Mouse (Mus musculus): ENCODE data around the gene Kcna5. TPM values are rescaled to one million over a fixed set of nuclear protein-coding genes. Genes with fewer than 3 reads are reported as not detected.

Gene Kcna5
- total RNA-seq, 1 experiment: not detected

GRCm38 (mm10) chr6:126560696-126561095 lies 25.5 kb upstream of the Kcna5 start:
- no peak for TF ChIP-seq ZNF384 (IDR thresholded peaks at IDR 0.05; ENCODE audit: low read depth, low read length)
- TF ChIP-seq MAFK (IDR thresholded peaks at IDR 0.05; ENCODE audit: insufficient read depth, low read depth, low read length): no peak
- TF ChIP-seq HCFC1 (IDR thresholded peaks at IDR 0.05; ENCODE audit: borderline replicate concordance, insufficient read depth, low read length): no peak
- no peak for TF ChIP-seq CHD2 (IDR thresholded peaks at IDR 0.05; ENCODE audit: low read depth, low read length)
- TF ChIP-seq ZC3H11A (IDR thresholded peaks at IDR 0.05; ENCODE audit: borderline replicate concordance, low read depth, low read length): no peak
- Histone ChIP-seq H3K9me3 (ENCODE audit: control insufficient read depth, insufficient read depth, low read depth, low read length) (no peaks in the 10 kb centered on the region), H3K4me3 (ENCODE audit: insufficient read depth in 1 of 2, low read depth in 1 of 2, low read length in 2 of 2, poor library complexity in 1 of 2, severe bottlenecking in 1 of 2) (no peak overlapping the region), H3K27ac (ENCODE audit: insufficient read depth, low read depth, low read length, poor library complexity, severe bottlenecking) (no peak overlapping the region), H3K36me3 (ENCODE audit: control insufficient read depth, insufficient read depth, low read length, poor library complexity, severe bottlenecking) (no peaks in the 10 kb centered on the region), H3K9ac (ENCODE audit: insufficient read depth, low read depth, low read length, poor library complexity, severe bottlenecking) (no peak overlapping the region), H3K4me1 (ENCODE audit: control insufficient read depth in 2 of 2, insufficient read depth in 2 of 2, low read length in 2 of 2, poor library complexity in 1 of 2) (no peaks in the 10 kb centered on the region)
- in situ Hi-C loops (cut with MboI; ENCODE audit: low sequenced_read_pairs in 2 of 2, unreplicated experiment in 2 of 2): no loop called here
- DNase-seq (ENCODE audit: low read depth, low spot score): no peak

GRCm38 (mm10) chr6:126560036-126560435 lies 24.8 kb upstream of the Kcna5 start:
- H3K4me1 ChIP-seq (ENCODE audit: control insufficient read depth in 2 of 2, insufficient read depth in 2 of 2, low read length in 2 of 2, poor library complexity in 1 of 2): no peaks in the 10 kb centered on the region
- H3K9me3 ChIP-seq (ENCODE audit: control insufficient read depth, insufficient read depth, low read depth, low read length): no peaks in the 10 kb centered on the region
- no peak overlapping the region for H3K27ac ChIP-seq (ENCODE audit: insufficient read depth, low read depth, low read length, poor library complexity, severe bottlenecking)
- no peak overlapping the region for H3K4me3 ChIP-seq (ENCODE audit: insufficient read depth in 1 of 2, low read depth in 1 of 2, low read length in 2 of 2, poor library complexity in 1 of 2, severe bottlenecking in 1 of 2)
- DNase-seq (ENCODE audit: low read depth, low spot score): no peak
- no peaks in the 10 kb centered on the region for H3K36me3 ChIP-seq (ENCODE audit: control insufficient read depth, insufficient read depth, low read length, poor library complexity, severe bottlenecking)
- in situ Hi-C loops (cut with MboI; ENCODE audit: low sequenced_read_pairs in 2 of 2, unreplicated experiment in 2 of 2): no loop called here
- TF ChIP-seq MAFK (IDR thresholded peaks at IDR 0.05; ENCODE audit: insufficient read depth, low read depth, low read length) (no peak), ZC3H11A (IDR thresholded peaks at IDR 0.05; ENCODE audit: borderline replicate concordance, low read depth, low read length) (no peak), ZNF384 (IDR thresholded peaks at IDR 0.05; ENCODE audit: low read depth, low read length) (no peak), CHD2 (IDR thresholded peaks at IDR 0.05; ENCODE audit: low read depth, low read length) (no peak), HCFC1 (IDR thresholded peaks at IDR 0.05; ENCODE audit: borderline replicate concordance, insufficient read depth, low read length) (no peak)
- no peak overlapping the region for H3K9ac ChIP-seq (ENCODE audit: insufficient read depth, low read depth, low read length, poor library complexity, severe bottlenecking)

GRCm38 (mm10) chr6:126558276-126558675 lies 23.1 kb upstream of the Kcna5 start:
- in situ Hi-C loops (cut with MboI; ENCODE audit: low sequenced_read_pairs in 2 of 2, unreplicated experiment in 2 of 2): no loop called here
- TF ChIP-seq MAFK (IDR thresholded peaks at IDR 0.05; ENCODE audit: insufficient read depth, low read depth, low read length): no peak
- no peak for TF ChIP-seq HCFC1 (IDR thresholded peaks at IDR 0.05; ENCODE audit: borderline replicate concordance, insufficient read depth, low read length)
- TF ChIP-seq ZNF384 (IDR thresholded peaks at IDR 0.05; ENCODE audit: low read depth, low read length): no peak
- TF ChIP-seq ZC3H11A (IDR thresholded peaks at IDR 0.05; ENCODE audit: borderline replicate concordance, low read depth, low read length): no peak
- TF ChIP-seq CHD2 (IDR thresholded peaks at IDR 0.05; ENCODE audit: low read depth, low read length): no peak
- Histone ChIP-seq H3K9ac (ENCODE audit: insufficient read depth, low read depth, low read length, poor library complexity, severe bottlenecking) (no peak overlapping the region), H3K36me3 (ENCODE audit: control insufficient read depth, insufficient read depth, low read length, poor library complexity, severe bottlenecking) (no peaks in the 10 kb centered on the region), H3K27ac (ENCODE audit: insufficient read depth, low read depth, low read length, poor library complexity, severe bottlenecking) (no peak overlapping the region), H3K4me3 (ENCODE audit: insufficient read depth in 1 of 2, low read depth in 1 of 2, low read length in 2 of 2, poor library complexity in 1 of 2, severe bottlenecking in 1 of 2) (no peak overlapping the region), H3K4me1 (ENCODE audit: control insufficient read depth in 2 of 2, insufficient read depth in 2 of 2, low read length in 2 of 2, poor library complexity in 1 of 2) (no peaks in the 10 kb centered on the region), H3K9me3 (ENCODE audit: control insufficient read depth, insufficient read depth, low read depth, low read length) (no peaks in the 10 kb centered on the region)
- no peak for DNase-seq (ENCODE audit: low read depth, low spot score)

GRCm38 (mm10) chr6:126553812-126554211 lies 18.6 kb upstream of the Kcna5 start:
- Histone ChIP-seq H3K9me3 (ENCODE audit: control insufficient read depth, insufficient read depth, low read depth, low read length) (no peaks in the 10 kb centered on the region), H3K27ac (ENCODE audit: insufficient read depth, low read depth, low read length, poor library complexity, severe bottlenecking) (no peak overlapping the region), H3K4me1 (ENCODE audit: control insufficient read depth in 2 of 2, insufficient read depth in 2 of 2, low read length in 2 of 2, poor library complexity in 1 of 2) (no peaks in the 10 kb centered on the region), H3K36me3 (ENCODE audit: control insufficient read depth, insufficient read depth, low read length, poor library complexity, severe bottlenecking) (no peaks in the 10 kb centered on the region), H3K4me3 (ENCODE audit: insufficient read depth in 1 of 2, low read depth in 1 of 2, low read length in 2 of 2, poor library complexity in 1 of 2, severe bottlenecking in 1 of 2) (no peak overlapping the region), H3K9ac (ENCODE audit: insufficient read depth, low read depth, low read length, poor library complexity, severe bottlenecking) (no peak overlapping the region)
- in situ Hi-C loops (cut with MboI; ENCODE audit: low sequenced_read_pairs in 2 of 2, unreplicated experiment in 2 of 2): loop anchor here in 1 of 2 experiments (5.0 kb wide), 1 partner anchor 52 kb away; no protein-coding TSS in a partner anchor
- TF ChIP-seq CHD2 (IDR thresholded peaks at IDR 0.05; ENCODE audit: low read depth, low read length): no peak
- no peak for TF ChIP-seq HCFC1 (IDR thresholded peaks at IDR 0.05; ENCODE audit: borderline replicate concordance, insufficient read depth, low read length)
- no peak for TF ChIP-seq ZNF384 (IDR thresholded peaks at IDR 0.05; ENCODE audit: low read depth, low read length)
- TF ChIP-seq MAFK (IDR thresholded peaks at IDR 0.05; ENCODE audit: insufficient read depth, low read depth, low read length): no peak
- no peak for TF ChIP-seq ZC3H11A (IDR thresholded peaks at IDR 0.05; ENCODE audit: borderline replicate concordance, low read depth, low read length)
- DNase-seq (ENCODE audit: low read depth, low spot score): no peak

All from ES-E14 (cell line).